Mouse (Mus musculus): ENCODE data around the gene Mfn2.

Mfn2 gene

DNA sequence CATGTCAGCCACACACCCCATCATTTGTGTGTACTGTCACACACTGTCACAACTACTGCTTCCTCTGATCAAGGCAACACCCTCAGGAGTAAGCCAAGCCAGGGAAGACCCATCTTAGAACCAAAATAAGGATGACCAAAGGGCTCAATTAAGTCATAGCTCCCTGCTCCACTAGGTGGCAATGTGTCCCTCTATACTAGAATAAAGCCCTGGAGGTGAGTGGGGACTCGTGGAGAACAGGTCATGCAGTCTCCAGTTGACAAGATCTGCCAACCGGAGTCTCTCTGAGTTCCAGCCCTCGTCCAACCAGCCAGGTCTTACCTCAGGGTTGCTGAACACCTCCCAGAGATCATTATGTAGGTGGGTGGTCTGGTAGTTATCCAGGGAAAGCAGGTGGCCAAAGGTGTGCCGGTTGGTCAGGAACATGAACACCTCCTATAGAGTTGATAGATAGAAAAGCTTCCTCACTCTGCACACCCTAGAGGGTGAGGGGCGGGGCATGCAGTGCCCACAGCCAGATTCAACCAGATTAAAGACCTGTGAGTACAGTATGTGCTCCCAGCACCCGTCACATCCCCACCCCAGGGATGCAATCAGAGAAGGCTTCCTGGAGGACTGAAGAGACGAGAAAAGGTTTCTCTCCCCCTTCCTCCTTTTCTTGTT is 14.1 kb upstream of the Mfn2 start:
- no peak for DNase-seq (ENCODE audit: low spot score in 2 of 2)

DNA sequence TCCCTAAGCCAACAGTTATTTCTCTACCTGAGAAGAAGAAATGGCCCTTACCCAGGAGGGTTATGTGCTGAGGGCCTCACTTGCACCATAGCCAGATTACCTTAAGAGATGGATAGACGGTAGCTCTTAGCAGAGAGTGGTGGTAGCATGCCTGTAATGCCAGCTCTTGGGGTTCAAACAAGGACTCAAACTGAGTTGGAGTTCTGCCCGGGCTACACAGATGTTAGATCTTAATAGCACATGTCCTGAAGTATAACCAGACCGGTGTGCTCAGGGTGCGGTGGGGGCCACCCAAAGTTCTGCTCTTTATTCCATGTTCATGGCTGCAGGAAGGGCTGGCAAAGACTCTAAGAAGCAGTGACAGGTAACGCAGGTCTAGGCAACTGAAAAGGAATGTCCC is 5.0 kb upstream of the Mfn2 start:
- no peak for DNase-seq (ENCODE audit: low spot score in 2 of 2)

DNA sequence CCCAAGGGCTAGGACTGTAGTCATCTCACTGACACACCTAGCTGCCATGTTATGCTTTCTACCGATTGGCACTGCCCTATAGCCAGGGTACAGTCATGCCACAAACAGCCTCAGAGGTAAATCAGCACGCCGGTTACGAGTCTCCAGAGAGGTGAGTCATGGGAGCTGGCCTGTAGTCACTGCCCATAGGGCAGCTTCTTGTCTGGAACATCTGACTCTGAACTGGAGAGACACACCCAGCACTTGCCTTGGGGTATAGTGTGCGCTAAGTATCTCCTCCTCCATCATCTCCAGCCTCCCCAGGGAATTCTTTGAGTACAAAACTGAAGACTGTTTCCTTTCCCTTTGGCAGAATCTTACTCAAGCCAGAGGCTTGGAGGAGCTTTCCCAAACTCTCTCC is 1.7 kb upstream of the Mfn2 start:
- no peak for DNase-seq (ENCODE audit: low spot score in 2 of 2)

DNA sequence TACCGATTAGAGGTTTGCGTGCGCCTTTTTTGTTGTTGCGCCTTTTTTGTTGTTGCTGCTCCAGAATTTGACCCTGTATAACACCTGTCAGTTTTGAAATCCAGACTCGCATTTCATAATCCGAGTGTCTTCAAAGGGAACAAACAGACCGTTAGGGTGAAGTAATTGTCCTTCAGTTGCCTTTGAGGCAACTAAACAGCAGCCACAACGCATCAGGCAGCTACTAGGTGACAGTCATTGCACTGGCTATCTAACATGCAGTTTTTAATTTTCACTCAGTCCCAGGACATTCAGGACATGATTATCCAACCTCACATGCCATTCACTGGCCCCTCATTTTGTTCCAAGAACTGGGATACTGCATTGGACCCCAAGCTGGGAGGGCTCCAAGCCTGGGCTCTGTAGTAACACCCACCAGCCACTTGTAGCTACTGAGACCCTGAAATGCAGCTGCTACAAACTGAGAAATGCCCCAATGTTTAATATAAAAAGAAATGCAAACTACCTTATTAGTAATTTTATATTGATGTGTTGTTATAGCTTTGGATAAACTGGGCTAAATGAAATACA is 671 bp upstream of the Mfn2 start:
- DNase-seq (ENCODE audit: low spot score in 2 of 2): no peak

DNA sequence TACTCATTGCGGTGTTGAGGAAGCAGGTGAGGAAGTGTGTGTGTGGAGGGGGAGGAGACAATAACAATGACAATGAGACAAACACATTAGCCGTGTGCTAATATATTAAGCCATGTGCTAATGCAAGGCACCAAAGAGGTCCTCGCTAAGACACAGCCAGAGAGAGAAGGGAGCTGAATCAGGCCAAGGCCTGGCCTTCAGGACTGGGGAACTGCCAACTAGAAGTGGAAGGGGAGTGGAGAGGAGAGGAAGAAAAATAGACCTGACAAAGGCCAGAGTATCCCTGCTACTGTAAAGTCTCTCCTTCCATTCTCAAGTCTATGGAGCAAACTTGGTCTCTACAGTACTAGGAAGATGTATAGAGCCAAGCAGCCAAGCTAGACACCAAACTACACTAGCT is 903 bp downstream of the Mfn2 start:
- no peak for DNase-seq (ENCODE audit: low spot score in 2 of 2)

DNA sequence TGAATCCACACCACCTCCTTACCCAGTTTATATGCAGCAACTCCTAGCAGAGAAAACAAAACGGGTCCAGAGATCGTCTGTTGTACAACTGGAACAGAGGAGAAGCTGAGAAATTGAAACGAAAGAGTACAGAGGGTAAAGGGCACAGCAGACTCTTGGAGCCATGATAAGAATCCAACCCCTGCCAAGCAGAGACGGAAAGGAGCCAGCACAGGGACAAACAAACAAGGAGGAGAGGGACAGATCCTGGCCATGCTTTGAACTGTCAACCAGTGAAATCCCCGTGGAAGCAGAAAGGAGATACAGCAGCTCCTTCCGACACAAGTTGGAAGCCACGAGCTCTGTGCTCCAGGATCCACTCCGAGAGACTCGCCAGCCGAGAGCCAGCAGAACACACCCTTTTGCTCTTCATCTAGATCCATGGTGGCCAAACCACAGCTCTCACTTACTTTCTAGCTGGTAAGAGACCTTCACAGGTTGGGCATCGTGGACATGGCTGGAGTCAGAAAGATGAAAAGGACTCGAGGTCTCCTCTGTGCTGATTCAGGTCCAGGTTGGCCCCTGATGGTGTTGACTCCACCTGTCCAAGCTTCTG is 1.5 kb downstream of the Mfn2 start:
- DNase-seq (ENCODE audit: low spot score in 2 of 2): no peak

- DNase-seq (ENCODE audit: low spot score in 2 of 2): no peak
These were observed 4.1 kb downstream of the Mfn2 start for GRCm38 (mm10) chr4:147900452-147900851.

DNA sequence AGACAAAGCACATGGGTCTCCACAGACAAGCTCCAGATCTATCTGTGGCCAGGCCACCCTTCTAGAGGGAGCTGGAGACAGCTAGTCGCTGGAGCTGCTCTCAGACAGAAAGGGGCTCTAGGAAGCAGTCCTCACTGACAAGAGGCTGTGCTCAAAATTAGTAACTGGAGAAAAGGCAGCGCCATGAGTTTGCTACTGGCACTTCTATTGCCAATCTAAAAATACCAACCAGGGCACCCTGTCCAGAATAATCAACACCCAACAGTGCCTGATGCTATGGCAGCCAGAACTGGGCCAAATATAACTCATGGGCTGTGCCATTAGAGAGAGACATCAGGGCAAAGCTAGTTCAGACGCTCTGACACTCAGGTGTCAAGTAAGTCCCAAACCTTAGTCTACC is 7.2 kb downstream of the Mfn2 start:
- no peak for DNase-seq (ENCODE audit: low spot score in 2 of 2)

DNA sequence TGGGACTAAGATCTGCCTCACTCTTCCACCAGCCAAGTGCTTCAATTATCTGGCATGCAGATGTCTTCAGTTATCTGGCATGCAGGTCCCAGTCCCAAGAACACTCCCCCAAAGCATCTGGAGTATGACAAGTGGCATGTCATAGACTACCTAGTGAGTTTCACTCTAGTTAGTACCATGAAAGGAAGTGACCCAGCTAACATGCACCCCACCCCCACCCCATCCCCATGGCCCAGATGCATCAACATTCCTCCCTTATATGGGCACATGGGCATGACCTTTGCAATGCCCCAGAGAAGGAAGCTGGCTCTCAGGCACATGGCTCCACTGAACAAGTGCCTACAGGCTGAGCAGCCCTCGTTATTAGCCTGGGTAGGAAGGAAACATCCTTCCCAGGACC is 8.1 kb downstream of the Mfn2 start:
- no peak for DNase-seq (ENCODE audit: low spot score in 2 of 2)

DNA sequence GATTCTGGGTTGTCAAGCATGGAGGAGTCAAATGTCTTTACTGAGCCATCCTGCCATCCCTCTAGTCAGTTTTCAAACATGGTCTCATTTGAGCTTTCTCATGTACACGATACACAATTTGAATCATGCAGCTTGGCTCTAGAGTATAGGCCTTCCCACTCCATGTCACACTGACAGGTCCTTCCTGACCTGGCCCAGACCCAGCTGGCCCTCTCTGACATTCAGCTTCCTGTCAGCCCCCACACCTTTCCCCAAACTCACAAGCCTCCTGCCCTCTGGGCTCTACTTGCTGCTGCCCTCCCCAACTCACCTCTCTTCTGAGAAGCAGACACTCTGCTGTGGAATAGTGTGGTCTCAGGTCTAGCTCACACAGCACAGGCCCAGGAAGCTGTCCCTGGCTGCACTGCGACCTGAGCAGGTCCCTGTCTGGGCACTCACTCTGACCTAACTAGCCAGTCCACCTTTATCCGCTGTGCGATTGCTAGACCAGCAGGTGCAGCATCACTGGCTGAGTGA is 8.6 kb downstream of the Mfn2 start:
- DNase-seq (ENCODE audit: low spot score in 2 of 2): no peak

- DNase-seq (ENCODE audit: low spot score in 2 of 2): no peak
These were observed 14.2 kb downstream of the Mfn2 start for GRCm38 (mm10) chr4:147890341-147890740.

DNA sequence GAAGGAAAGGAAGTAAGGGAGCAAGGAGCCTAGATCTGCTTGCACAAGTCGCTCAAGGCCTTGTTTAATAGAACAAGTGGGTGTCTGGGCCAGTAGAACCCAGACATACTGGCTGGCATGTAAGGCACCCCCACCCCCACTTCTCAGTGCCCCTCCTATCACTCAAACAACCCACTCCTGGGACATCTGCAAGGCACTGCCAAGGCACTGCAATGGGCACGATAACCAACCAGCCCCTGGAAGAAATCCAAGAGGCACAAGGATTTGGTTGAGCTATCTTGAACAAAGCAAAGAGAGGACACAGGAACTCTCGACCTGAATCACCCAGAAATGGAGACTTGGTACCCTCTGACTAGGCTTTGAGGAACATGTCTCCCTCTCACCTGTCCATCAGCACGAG is 16.3 kb downstream of the Mfn2 start:
- no peak for DNase-seq (ENCODE audit: low spot score in 2 of 2)

GRCm38 (mm10) chr4:147887277-147887676 is 17.2 kb downstream of the Mfn2 start:
- no peak for DNase-seq (ENCODE audit: low spot score in 2 of 2)

DNA sequence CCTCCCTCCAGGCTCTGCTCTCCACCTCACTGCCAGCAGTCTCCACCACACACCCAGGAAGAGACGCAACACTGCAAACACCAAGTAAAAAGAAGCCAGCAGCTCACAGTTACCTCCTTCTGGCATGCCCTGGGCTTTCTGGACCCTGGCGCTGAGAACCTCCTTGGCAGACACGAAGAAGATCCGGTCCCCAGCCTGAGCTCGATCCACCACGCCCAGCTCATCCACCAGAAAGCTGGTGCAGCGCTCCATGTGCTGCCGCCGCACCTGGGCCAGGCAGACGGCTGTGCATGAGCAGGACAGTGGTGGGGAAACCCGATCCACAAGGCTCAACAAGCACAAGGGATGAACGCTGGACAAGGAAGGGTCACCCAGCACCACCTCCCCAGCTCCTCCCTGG is 18.3 kb downstream of the Mfn2 start:
- DNase-seq (ENCODE audit: low spot score in 2 of 2): no peak

- no peak for DNase-seq (ENCODE audit: low spot score in 2 of 2)
These were observed 20.4 kb downstream of the Mfn2 start for GRCm38 (mm10) chr4:147884138-147884537.

DNA sequence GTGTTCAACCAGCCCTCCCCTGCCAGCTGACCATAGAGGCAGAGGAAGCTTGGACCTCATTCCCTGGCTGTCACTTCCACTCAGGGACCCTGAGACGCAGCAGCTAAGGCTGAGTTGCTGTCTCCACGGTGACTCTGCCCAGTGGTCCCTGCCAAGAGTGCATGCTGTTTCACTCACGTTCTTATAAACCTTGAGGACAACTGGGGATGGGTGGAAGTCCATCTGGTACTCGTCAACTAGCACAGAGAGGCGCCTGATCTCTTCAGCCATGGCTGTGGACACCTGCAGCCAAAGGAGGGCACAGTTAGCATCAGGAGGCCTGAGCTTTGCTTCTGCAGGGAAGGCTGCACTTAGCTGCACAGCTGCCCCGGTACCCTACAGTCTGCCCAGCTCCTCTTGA is 21.5 kb downstream of the Mfn2 start:
- DNase-seq (ENCODE audit: low spot score in 2 of 2): no peak

GRCm38 (mm10) chr4:147881792-147882191 is 22.7 kb downstream of the Mfn2 start:
- no peak for DNase-seq (ENCODE audit: low spot score in 2 of 2)

GRCm38 (mm10) chr4:147879865-147880264 is 24.6 kb downstream of the Mfn2 start:
- DNase-seq (ENCODE audit: low spot score in 2 of 2): no peak

DNA sequence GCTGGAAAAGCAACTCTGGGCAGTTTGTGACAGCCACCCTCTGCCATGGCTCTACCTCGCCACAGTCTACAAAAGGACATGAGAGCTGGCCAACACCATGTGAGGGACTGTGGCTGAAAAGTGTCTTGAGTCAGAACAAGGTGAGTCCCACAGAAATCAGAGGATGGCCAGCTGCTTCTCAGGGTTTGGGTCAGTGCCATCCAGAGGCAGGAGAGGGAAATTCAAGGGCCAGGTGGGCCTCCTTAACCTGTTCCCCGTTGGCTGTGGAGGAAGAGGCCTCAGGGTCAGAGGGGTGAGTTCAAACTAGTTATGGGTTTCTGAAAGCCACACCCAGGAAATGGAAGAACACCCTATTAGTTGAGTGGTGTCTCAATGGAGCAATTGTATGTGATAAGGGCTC is 25.0 kb downstream of the Mfn2 start:
- DNase-seq (ENCODE audit: low spot score in 2 of 2): no peak

GRCm38 (mm10) chr4:147878537-147878936 is 26.0 kb downstream of the Mfn2 start:
- DNase-seq (ENCODE audit: low spot score in 2 of 2): no peak

DNA sequence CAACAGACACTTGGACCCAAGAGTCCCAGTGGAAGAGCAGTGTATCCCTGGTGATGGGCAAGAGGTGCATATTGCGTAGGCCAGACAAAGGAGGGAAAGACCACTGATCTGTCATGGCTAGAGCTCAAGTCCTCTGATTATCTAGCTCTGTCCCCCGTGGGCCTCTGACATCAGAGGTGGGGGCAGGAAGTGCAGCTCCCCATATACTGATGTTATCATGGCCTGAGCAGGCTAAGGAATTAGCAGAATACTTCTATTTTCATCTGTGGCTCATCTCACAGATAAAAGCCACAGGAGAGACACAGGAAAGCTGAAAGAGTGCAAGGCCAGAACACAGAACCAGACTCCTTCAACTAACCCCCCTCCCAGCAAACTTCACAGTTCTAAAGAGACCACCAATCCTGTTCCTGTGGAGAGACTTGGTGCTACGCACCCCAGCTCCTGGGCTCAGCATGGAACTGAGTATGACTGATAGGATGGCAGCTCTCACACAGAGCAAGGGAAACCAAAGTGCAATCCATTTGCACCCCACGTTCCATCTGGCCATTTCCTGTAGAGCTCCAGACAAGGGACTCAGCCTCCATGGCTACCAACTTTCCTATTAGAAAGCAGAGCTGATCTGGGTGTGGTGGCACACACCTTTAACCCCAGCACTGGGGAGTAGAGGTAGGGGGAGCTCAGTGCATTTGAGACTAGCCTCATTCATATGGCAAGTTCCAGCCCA is 28.5 kb downstream of the Mfn2 start:
- no peak for DNase-seq (ENCODE audit: low spot score in 2 of 2)

- DNase-seq (ENCODE audit: low spot score in 2 of 2): no peak
These were observed 35.3 kb downstream of the Mfn2 start for GRCm38 (mm10) chr4:147869238-147869637.

All from urinary bladder, postnatal 4 days (tissue).